Mouse (Mus musculus): ENCODE results near the gene Sgk2.
"Not testable (repeated sequence)": the region's sequence is repeated elsewhere in the genome, so short reads cannot be mapped to it uniquely, and the experiment has no call there.

Sgk2 gene

DNA sequence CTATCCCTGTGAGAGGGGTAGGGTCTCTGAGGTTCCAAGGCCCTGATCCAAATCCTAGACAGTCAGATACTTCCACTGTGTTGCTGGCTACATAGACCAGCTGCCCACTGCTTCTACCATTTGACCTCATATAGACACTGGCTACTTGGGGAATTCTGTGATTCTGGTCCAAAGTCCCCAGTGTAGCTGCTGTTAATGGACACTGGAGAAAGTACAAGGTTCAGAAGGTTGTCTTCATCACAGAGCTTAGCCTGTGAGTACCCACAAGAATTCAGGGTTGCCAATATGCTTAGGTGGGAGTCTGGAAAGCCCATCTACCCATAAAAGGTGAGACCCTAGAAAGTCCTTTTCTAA lies 4.9 kb downstream of the Sgk2 start:
- no peak for DNase-seq

DNA sequence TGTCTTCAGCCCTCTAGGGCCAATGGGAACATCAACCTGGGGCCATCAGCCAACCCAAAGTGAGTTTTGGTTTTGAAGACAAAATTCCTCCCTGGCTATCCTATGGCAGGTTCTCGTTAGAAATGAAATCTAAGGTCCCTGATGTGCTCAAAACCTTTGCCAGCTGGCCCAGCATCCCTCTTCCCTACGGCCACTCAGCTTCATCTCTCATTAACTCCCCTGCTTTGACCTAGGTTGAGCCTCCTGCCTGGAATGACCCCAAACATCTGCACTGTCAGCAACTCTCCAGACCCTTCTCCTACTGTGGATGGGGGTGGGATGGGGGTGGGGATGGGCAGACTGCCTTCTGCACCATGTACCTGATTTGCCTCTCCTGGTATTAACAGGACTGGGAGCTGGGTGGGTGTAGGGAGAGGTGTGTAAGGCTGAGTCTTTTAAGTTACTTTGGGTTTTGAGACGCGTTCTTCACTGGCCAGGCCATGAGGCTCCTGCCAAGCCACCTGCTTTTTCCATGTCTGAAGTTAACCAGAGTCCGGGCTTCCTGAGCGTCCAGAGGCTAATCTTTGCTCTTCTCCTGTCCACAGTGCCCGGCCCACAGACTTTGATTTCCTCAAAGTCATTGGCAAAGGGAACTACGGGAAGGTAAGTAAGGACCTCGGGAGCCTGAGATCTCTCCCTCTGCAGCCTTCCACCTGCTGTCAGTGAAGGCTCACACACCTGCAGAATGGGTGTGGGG lies 6.9 kb downstream of the Sgk2 start:
- DNase-seq, result no peak

- peak; percentile 43 for DNase-seq
Observed at GRCm38 (mm10) chr2:162998528-162999230, 11.5 kb downstream of the Sgk2 start.

GRCm38 (mm10) chr2:162999744-163000143 lies 12.6 kb downstream of the Sgk2 start:
- DNase-seq, result no peak

DNA sequence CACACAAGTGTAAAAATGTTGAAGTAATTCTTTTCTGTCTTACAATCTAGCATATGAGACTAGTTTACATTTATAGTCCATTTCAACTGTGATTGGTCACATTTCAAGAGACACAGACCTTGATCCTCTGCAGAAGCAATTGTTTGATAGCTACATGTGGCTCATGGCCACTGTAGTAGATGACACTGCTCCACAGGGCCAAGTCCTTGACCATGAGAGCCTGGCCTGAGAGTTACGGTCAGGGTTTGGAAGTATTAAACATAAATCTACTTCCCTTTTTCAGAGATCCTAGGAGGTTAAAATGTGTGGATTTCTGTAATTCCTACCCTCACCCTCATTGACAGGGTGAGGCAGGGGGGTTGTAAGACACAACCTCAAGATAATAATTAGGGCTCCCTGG lies 13.9 kb downstream of the Sgk2 start:
- no peak for DNase-seq

DNA sequence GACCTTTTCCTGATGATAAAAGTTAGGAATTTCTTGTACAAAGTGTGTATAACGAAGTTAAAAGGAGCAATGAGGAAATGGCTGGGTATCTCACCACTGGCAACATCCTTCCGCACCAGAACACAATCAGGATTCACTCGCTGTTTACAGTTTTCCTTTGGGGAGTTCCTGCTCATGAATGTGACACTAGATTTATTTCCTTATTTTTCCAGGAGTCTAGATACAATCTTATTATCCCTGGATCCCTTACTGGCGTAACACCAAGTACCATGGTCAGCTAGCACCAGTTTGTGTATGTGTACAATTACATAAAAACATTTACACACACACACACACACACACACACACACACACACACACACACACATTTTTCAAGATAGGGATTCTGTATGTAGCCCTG lies 20.2 kb downstream of the Sgk2 start:
- DNase-seq, result no peak

DNA sequence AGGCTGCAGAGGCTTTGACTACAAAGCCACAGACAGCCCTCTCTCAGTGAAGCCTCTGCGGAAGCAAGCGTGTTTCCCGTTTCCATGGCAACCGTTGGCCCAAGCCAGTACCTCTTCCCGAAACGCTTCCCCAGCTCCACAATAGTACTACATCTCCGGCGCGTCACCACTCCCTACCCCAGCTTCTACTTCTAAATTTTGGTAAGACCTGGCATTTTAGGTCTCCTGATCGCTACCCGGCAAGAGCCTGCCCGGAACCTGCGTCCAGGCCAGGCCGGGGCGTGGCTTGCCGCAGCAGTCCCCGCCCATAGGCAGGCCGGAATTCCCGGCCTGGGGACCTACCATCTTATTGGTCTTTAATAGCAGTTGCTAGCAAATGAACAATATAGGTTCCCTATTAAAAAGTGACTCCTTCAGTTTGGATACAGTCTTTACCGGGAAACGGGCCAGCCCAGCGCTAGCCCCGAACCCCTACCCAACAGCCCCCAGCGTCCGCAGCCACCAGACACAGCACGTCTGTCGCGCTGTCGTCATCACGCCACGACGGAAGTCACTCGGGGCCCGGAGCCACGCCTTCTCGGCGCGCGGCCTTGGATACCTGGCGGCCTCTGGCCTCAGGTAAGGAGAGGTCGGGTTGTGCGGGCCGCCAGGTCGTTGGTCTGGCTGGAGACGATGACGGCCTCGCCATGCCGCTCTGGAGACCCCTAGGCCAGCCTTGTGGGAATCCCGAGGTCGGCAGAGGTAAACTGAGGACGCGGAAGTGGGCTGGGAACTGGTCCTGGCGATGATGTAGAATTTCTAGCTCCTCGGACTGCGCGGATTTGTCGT lies 30.0 kb downstream of the Sgk2 start, which contains the start of gene Ift52:
Gene Ift52, plus strand, starts transcription at position 439 of the 828 bp plus-strand sequence.
- peak; percentile 92 for DNase-seq

DNA sequence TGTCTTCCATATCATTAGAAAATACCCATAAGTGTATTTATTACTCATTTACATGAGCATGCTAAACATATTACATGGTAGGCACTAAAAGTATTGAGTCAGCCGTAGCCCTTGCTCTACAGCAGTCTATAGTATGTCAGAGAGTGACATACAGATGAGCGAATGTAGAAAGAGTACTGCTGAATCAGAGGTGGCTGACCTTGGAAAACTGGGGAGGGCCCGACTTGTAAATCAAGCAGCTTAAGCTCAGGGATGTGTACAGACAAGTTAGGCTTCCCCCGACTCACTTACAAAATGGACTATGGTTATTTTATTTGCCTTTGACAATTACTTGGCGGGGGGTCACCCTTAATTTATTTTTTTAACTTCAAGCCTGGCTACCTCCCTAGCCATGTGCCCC lies 44.2 kb downstream of the Sgk2 start:
- no peak for DNase-seq

DNA sequence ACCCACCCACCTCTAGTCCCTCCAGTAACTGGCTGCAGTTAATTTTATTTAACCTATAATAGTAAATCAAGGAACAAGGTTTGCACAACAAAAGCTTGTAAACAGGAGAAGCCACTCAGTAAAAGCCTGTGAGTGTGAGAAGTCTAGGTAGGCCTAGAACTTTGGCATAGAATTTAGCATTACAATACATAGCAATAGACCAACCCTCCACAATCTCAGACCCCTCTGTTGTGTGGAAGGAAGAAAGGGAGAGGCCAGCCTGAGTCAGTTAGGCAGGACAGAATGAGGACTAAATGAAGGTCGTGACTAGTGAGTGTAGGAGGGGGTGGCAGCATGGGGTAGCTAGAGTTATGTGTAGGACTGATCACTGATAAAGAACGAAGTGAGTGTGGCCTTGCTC lies 44.6 kb downstream of the Sgk2 start:
- DNase-seq, result no peak

GRCm38 (mm10) chr2:163032622-163033021 lies 45.5 kb downstream of the Sgk2 start:
- DNase-seq, result no peak

DNA sequence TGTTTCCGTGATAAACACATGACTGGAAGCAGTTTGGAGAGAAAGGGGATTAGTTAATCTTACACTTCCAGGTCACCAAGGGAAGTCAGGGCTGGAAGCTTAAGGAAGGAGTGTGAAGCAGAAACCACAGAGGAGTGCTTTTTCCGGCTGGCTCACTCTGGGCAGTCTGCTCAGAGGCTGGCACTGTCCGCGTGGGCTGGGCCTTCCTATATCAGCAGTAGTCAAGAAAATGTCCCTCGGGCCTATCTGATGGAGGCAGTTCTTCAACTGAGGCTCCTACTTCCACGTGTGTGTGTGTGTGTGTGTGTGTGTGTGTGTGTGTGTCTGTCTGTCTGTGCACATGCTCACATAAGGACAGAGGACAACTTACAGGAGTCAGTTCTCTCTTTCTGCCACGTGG lies 52.8 kb downstream of the Sgk2 start:
- DNase-seq, result no peak

DNA sequence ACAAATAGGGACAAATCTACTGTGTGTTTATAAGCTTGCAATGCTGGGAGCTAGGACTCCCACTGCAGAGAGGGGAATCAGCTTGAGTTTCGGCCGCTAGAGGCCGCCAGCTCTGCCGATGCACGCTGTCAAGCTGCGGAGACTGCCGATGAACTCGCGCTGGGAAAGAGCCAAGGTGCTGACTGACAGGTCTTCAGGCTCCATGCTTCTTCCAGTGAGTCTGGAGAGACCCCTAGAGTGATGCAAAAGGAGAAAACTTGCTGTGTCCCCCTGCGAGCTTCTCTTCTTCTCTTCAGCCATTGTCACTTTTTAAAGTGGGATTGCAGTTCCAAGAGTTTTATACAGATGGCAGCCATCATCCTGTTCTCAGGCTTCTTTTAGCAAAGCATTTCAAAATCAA lies 61.0 kb downstream of the Sgk2 start:
- DNase-seq, result peak; percentile 30

DNA sequence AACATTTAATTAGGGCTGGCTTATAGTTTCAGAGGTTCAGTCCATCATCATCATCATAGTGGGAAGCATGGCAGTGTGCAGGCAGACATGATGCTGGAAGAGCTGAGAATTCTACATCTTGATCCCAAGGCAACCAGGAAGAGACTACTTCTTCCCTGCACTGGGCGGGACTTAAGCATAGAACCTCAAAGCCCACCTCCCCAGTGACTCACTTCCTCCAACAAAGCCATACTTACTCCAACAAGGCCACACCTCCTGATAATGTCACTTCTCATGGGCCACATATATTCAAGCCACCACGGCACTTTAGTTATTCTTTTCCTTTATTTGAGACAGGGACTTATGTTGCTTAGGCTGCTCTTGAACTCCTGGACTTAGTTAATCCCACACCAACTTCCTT lies 62.0 kb downstream of the Sgk2 start:
- no peak for DNase-seq

- DNase-seq, result no peak
Observed at GRCm38 (mm10) chr2:163051691-163052090, 64.6 kb downstream of the Sgk2 start.

GRCm38 (mm10) chr2:163052101-163052500 lies 65.0 kb downstream of the Sgk2 start:
- DNase-seq, result no peak

- no peak for DNase-seq
Observed at GRCm38 (mm10) chr2:163052826-163053225, 65.7 kb downstream of the Sgk2 start.

- peak; percentile 64 for DNase-seq
Observed at GRCm38 (mm10) chr2:163054335-163054840, 67.3 kb downstream of the Sgk2 start, which contains the start of gene Mybl2. TSS of gene Mybl2 (plus strand) at chr2:163054687.

GRCm38 (mm10) chr2:163054891-163055494 lies 67.9 kb downstream of the Sgk2 start:
- DNase-seq, result no peak

DNA sequence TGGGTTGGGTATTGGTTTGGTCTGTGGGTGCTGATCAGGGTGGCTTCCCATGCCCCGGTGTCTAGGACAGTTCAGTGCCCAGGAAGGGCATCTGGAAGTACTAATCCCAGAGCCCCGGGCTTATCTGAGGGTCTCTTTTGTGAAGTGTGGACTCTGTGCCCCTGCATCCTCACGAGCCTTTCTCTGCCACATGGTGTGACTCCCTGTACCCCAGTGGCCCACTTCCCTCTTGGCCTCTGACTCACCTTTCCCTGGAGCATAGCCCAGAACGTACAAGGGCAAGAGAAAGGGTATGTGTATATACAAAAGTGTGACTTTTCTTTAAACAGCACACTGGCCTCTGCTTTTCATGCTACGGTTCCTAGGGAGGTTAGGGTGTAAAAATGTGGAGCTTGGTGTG lies 68.6 kb downstream of the Sgk2 start:
- no peak for DNase-seq

- no peak for DNase-seq
Observed at GRCm38 (mm10) chr2:163056584-163056983, 69.5 kb downstream of the Sgk2 start.

DNA sequence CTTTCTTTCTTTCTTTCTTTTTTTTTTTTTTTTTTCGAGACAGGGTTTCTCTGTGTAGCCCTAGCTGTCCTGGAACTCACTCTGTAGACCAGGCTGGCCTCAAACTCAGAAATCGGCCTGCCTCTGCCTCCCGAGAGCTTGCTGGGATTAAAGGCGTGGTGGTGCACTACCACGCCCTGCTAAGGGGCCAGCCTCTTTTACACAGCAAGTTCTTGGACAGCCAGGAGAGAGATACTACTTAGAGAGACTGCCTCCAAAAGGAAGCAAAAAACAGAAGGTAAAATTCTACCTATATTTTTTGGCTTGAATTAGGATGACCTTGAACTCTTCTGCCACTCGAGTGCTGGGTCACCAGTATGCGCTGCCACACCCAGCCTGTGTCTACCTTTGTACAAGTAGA lies 71.9 kb downstream of the Sgk2 start:
- DNase-seq, result not testable (repeated sequence)

DNA sequence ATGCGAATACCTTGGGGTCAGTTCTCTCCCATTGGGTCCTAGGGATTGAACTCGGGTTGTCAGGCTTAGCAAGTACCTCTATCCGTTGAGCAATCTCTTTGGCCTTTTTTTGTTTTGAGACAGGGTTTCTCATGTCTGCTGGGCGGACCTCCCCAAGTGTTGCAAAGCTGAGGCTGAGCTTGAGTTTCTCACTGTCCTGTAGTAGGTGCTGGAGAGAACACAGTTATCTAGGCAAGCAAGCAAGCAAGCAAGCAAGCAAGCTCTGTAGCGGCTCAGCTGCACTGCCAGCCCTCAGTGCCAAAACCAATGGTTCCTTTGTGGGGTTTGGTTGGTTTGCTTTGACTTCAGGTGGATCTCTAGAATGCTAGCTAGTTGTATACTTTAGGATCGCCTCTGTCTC lies 73.5 kb downstream of the Sgk2 start:
- no peak for DNase-seq

All from cerebellum, adult 9-11 months (tissue).